Mouse (Mus musculus) left cerebral cortex, adult 8-10 months (tissue): ENCODE data around the gene Celf2. TPM values are rescaled to one million over a fixed set of nuclear protein-coding genes. Genes with fewer than 3 reads are reported as not detected.

Experiments
- DNase-seq, 2 experiments: peaks; one replicate each; pipeline ENCODE4 v3.0.0; 2022; ENCODE audit warnings: low spot score in 2 of 2
- total RNA-seq, 4 experiments: library from RNA; stranded (reverse); gene quantifications; 2 replicates each; pipeline ENCODE4 v1.2.4; 2022

Gene Celf2
- total RNA-seq, 4 experiments from 2014 or later = 386 to 451 (median 404) TPM

- DNase-seq = no peak
Observed at GRCm38 (mm10) chr2:6522411-6522810, 987.0 kb downstream of the Celf2 start.

- no peak for DNase-seq
Observed at GRCm38 (mm10) chr2:6513176-6513575, 996.2 kb downstream of the Celf2 start.

DNA sequence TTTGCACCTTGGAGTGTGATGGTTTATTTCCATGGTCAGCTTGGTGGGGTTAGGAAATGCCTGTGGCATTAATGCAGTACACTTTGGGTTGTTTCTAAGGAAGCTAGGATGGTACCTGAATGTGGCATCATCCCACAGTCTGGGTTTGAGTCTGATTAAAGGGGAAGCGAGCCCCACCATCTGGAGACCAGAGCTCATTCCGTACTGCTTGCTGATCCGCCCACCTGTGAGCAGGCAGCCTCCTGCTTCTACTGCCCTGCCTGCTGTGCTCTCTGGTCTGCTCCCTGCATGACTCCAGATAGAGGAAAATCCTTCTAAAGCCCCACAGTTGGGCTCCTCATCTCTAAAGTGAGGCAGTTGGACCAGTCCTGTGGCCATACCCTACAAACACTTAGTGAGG, 1002.3 kb downstream of the Celf2 start:
- no peak for DNase-seq

DNA sequence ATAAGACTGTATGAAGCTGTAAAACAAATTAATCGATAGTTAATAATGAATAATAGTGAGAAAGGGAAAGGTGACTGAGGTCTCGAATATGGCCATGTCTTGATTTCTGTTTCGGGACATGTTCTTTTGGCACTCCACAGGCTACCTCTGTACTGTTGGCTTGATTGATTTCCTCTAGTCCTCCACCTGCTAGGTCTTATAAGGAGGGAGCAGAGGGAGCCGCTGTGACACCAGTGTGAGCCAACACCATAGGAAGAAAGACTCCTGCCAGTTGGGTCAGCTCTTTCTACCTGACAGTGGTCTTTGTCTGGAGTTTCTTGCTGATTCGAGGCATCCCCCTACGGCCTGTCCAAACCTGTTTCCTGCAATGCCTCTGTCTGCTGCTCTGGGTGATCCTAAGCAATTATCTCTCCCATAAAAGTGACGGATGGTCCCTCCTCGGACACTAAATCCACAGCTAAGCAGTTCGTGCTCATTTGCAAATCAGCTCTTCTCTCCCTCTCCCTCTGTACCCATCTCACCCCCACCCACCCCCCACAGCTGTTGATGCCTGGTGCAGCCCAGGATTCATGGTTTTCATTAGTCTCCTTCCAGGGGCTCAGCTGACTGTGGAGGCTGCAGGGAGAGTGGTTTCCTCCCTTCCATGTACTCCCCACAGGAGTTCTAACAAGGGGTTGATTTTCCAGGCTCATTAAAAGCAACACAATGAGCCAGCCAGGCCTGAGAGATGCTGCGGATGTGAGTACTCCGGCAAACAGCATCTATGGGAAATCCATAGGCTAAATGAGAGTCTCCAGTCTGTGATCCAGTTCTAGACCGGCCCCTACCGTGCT, 1003.2 kb downstream of the Celf2 start:
- no peak for DNase-seq

DNA sequence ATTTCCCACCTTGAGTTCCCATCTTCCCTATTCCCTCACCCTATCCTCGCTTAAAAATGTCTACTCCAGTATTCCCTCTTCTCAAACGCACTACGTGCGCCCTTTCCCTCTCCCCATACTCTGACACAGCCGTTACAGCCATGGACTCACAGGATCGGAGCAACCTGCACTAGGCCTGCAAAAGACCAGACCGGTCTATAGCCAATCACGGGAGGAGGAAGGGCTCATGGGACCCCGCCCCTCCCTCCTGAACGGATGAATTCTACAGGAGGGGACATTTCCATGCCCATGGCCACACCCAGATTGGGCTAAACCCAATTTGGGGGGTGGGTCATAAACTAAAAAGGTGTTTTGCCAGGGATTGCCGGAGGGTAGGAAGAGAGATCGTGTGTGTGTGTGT, 1003.8 kb downstream of the Celf2 start:
- DNase-seq = no peak

DNA sequence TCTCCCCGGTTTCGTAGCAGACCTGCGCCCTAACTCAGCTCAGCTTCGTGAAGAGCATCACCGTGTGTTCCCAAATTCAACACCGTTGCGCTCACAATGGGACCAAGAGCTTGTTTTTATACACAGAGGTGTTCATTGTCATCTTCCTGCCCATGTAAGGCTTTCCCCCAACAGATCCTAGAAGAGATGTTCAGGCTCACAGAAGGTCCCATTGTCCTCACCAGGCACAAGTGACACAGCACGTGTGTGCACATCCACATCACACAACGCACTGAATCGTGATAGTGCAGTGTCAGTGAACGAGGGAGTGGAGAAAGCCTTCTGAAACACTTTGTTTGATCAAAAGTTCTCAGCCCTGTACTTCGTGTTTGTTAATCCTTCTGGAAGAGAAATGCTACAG, 1011.3 kb downstream of the Celf2 start:
- no peak for DNase-seq

- DNase-seq = no peak
Observed at GRCm38 (mm10) chr2:6497636-6498035, 1011.7 kb downstream of the Celf2 start.

- no peak for DNase-seq
Observed at GRCm38 (mm10) chr2:6493886-6494285, 1015.5 kb downstream of the Celf2 start.

- DNase-seq = no peak
Observed at GRCm38 (mm10) chr2:6490870-6491269, 1018.5 kb downstream of the Celf2 start.

- DNase-seq = no peak
Observed at GRCm38 (mm10) chr2:6490076-6490475, 1019.3 kb downstream of the Celf2 start.
